Mouse (Mus musculus): ENCODE measurements around the gene Iah1. TPM values are rescaled to one million over a fixed set of nuclear protein-coding genes. Genes with fewer than 3 reads are reported as not detected.

Gene Iah1
- polyA plus RNA-seq, 1 experiment from 2014 or later: 61.8 TPM

Other genes with a start within 250 kb of the Iah1 start
- gene Cpsf3, start 31.0 kb upstream of the Iah1 start, polyA plus RNA-seq (2015; fragmentation: Nextera tagmentation; extraction: Ambion mirVana): 106 and 111 TPM in 2 replicates
- gene Itgb1bp1, start 30.1 kb upstream of the Iah1 start, polyA plus RNA-seq (2015; fragmentation: Nextera tagmentation; extraction: Ambion mirVana): 46.0 and 54.7 TPM in 2 replicates
- 46.6 and 51.1 TPM in 2 replicates for gene Adam17, start 57.2 kb downstream of the Iah1 start, polyA plus RNA-seq (2015; fragmentation: Nextera tagmentation; extraction: Ambion mirVana)
- 726 and 736 TPM in 2 replicates for gene Ywhaq, start 101.2 kb downstream of the Iah1 start, polyA plus RNA-seq (2015; fragmentation: Nextera tagmentation; extraction: Ambion mirVana)